Mouse (Mus musculus) testis, postnatal 14 days (tissue): Measurements from ENCODE around the gene Ica1l.
"Not testable (repeated sequence)": the region's sequence is repeated elsewhere in the genome, so short reads cannot be mapped to it uniquely, and the experiment has no call there.

Source experiments
- DNase-seq: peaks from one replicate; pipeline ENCODE4 v3.0.0; 2021; ENCODE audit warnings: low spot score

Gene Ica1l

GRCm38 (mm10) chr1:60042796-60043469 is at the start of gene Ica1l:
Ica1l (minus strand) TSS chr1:60043184.
- DNase-seq, result peak; percentile 86

GRCm38 (mm10) chr1:60076411-60076810 is 33.4 kb upstream of the Ica1l start:
- DNase-seq, result no peak

DNA sequence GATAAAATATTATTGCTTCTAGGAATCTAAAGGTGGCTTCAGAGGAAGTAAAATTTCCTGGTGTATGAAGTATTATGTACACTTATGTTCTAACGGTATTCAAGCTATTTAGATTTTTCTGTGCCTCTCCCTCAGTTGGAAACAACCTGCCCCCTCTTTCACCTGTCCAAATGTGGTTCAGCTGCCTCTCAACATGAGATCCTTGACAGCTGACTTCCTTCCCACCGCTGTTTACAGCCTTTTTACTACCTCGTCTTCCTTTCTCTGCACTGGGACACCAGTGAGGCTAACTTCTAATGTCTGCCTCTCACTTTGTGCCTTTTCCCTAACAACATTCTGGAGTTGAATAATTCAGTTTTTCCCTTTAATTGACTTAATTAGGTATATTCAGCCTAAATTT is 32.6 kb upstream of the Ica1l start:
- no peak for DNase-seq

DNA sequence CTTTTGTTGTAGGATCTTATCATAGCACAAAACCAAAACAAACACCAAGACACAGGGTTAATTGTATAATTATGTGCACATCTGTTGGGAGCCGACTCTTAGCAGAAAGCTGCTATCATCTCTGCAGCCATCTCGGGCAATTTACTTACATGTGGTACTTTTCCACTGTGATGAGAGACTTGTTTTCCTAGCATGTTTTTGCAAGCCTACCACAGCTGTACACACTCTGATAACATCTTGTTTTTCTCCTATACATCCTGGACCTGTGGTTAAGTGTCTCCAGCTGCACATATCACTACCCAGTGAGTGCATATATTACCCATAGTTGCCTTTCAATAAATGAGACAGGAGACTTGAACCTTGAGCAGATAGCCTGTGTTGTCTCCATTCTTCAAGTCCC is 32.0 kb upstream of the Ica1l start:
- DNase-seq, result no peak

GRCm38 (mm10) chr1:60070725-60071124 is 27.7 kb upstream of the Ica1l start:
- DNase-seq, result not testable (repeated sequence)

GRCm38 (mm10) chr1:60056310-60056709 is 13.3 kb upstream of the Ica1l start:
- DNase-seq, result no peak

DNA sequence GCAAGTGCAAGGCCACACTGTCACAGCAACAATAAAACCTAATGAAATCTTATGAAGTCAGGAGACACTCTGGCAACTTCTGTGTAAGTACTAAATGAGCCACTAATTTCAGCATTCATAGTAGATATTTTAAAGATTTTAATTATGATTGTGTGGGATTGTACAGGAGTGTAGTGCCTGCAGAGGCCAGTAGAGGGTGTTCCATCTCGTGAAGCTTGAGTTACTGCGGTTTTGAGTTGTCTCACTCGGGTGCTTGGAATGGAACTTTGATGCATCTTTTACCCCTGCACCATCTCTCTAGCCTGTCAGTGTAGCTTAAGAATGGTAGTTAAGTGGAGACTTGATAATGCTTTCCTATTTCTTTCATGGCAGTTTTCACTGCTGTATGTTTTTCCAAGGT is 11.7 kb upstream of the Ica1l start:
- no peak for DNase-seq

DNA sequence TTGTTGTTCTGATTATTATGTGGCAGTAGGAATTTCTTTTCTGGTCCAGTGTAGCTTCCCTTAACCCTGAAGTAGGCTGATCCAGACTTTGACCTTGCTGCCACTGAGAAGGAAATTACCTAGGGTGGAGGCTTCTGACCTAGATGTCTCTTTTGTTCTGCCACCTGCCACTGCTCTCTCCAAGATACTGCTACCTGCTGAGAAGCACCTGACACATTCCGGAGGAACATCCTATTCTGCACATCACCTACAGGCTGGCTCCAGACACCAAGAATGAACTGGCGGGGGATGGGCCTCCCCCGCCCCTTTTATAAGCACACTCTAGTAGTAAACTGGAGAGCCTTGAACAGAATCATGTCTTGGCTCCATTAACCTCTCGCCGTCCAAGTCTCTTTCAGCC is 4.5 kb upstream of the Ica1l start:
- DNase-seq, result not testable (repeated sequence)

GRCm38 (mm10) chr1:60044595-60044994 is 1.6 kb upstream of the Ica1l start:
- no peak for DNase-seq

GRCm38 (mm10) chr1:60042398-60042795 is 587 bp downstream of the Ica1l start:
- DNase-seq, result peak; percentile 58

DNA sequence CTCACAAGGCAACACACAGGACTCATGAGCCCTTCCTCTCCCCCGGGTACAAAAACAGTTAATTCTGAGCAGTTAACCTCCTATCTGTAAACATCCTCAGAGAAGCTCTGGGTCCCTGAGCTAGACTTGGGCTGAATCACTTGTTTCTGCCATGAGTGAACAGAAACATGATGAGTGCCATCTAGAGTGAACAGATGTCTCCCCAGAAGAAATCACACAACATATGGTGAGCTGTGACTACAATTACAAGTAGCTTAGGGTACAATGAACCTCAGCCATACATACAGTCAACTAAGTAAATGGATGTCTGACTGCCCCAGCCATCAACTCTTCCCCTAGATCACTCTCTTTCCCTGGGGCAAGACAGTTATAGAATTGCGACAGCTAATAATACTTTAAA is 7.9 kb downstream of the Ica1l start:
- no peak for DNase-seq

DNA sequence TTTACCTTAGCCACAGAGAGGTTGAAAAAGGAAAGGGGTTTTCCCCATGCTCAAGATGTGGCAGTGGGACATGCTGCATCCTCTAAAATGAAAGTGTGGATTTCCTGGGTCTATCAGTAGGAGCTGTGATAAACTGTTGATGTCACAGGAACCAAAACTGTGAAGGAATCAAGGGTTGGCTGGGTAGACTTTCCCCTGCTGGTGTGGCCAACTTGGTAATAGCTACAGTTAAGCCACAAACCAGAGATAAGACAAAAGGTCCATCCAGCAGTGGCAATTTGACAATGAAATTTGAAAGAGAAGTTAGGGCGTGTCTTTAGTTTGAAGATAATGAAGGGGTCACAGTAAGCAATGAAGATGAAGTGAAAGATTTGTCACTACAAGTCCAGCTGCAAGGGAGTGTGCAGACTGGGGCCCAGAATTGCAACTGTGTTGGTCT is 25.9 kb downstream of the Ica1l start:
- no peak for DNase-seq

DNA sequence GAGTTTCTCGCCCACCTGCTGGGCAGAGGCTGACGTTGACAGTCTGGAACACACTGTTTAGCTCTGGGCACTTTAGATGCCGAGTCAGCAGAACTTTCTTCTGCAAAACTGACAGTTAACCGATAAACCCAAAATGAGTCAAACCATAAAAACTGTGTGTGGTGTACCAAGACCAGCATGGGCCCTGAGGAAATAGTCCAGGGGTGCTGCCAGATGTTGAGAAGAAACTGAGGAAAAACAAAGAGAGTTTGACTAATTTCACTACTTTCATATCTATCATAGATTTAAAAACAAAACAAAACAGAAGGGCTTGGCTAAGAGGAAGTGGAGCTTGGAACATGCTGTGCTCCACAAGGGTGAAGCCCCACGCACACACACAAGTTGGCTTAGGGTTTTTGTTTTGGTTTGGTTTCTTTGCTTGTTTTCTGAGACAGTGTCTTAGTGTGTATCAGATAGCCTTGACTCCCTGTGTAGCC is 26.8 kb downstream of the Ica1l start:
- no peak for DNase-seq

DNA sequence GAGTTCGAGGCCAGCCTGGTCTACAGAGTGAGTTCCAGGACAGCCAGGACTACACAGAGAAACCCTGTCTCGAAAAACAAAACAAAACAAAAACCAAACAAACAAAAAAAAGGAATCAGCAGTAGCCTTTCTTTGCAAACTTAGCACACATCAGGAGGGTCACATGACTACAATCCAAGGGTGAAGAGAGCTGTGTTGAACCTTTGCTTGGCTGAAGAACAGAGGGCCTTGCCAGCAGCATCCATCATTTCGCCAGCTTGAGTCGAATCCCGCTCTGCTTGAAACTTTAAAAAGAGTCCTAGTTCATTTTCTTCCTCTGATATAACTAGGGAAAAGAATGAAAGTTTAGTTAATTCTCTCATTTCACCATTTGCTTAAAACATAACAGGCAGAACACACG is 27.5 kb downstream of the Ica1l start:
- no peak for DNase-seq

GRCm38 (mm10) chr1:60013779-60014178 is 29.2 kb downstream of the Ica1l start:
- DNase-seq, result no peak

- peak; percentile 33 for DNase-seq
These were observed 34.2 kb downstream of the Ica1l start for GRCm38 (mm10) chr1:60008743-60009142.

- no peak for DNase-seq
These were observed 35.6 kb downstream of the Ica1l start for GRCm38 (mm10) chr1:60007337-60007736.

DNA sequence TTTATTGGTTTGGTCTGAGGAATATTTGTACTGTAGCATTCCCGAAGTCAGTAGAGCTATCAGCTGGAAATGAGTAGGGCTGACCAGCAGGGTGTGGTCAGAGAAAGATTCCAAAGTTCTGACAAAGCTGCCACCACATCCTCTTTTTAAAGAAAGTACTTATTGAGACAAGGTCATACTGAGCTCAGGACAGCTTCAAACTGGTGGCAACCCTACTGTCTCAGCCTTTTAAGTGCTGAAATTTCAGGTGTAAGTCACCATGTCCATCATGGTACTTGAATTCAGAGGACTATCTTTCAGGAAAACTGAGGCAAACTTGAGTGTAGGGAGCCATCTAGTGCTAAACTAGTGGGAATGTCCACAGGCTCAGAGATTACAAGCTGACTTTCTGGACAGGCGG is 42.7 kb downstream of the Ica1l start:
- DNase-seq, result no peak

- DNase-seq, result no peak
These were observed 45.6 kb downstream of the Ica1l start for GRCm38 (mm10) chr1:59997352-59997751.

DNA sequence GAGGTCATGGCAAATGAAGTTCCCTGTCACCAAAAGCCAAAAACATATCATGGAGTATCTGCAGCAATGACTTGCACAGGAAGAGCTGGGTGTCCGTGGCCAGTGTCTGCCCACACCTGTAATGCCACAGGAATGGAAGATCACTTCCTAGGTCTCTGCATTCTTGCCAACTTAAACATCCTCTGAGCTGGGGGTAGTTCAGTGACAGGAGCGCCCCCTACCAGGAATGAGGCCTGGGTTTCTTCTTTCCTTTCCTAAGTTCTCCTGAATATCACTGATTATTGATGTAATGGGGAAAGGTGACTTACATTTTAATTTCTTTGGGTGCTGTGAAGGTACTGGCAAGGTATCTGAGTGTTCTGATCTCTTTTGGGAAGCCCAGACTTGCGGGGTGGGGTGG is 47.3 kb downstream of the Ica1l start:
- no peak for DNase-seq

DNA sequence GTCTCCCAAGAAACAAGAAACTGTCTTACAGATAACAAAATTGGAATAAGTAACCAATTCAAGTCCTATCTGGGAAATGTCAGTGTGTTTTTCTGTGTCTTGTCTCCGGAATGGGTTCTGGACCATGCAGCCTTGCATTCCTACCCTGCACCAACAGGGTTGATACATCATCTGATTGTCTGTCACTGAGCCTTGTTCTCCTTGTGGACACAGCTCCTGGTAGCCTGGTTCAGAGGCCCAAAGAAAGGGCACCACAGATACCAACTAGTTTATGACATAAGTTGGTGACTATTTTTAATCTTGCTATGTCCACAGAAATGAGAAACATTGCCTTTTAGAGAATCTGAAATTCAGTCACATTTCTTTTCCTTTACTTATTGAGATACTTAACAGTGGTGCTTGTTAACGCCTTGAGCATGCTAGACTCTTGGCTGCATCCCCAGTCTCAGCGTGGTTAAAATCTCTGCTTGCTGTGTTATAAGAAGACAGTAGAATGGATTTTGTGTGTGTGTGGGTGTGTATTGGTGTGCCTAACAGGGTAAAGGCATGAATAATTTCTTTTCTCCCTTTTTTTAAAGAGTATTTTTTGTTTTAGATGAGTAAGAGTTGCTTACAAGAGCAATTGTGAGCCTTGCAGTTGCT is 55.5 kb downstream of the Ica1l start:
- no peak for DNase-seq

- no peak for DNase-seq
These were observed 56.4 kb downstream of the Ica1l start for GRCm38 (mm10) chr1:59986626-59987025.

DNA sequence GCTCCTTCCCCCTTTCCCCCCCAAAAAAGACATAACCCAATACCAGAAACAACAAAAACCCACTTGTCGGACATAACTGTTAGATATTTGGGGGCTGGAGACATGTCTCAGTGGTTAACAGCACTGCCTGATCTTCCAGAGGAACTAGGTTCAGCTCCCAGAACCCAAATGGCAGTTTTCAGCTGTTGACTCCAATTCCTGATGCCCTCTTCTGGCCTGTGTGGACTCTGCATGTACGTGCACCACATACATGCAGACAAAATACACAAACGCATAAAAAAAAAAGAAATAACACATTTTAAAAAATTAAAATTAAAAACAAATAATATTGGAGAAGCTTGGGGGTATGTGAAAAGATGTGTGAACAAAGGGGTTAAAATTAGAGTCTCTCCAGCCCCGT is 75.7 kb downstream of the Ica1l start:
- no peak for DNase-seq
